Mouse (Mus musculus) heart, postnatal 14 days (tissue): ENCODE data around the gene Myo5a. TPM values are rescaled to one million over a fixed set of nuclear protein-coding genes. Genes with fewer than 3 reads are reported as not detected.

Experiments
- DNase-seq, 2 experiments: peaks; one replicate each; pipeline ENCODE4 v3.0.0; 2021 to 2022
- intact Hi-C: fragments of 180-260 bp; cut with DNase I; formaldehyde crosslinking; loops from one replicate; pipeline ENCODE4 v1.15.1; 2025
- total RNA-seq, 2 experiments: library from RNA; stranded (reverse); gene quantifications; 2 replicates each; pipeline ENCODE4 v1.2.3; 2021

Myo5a gene
- total RNA-seq, 2 experiments from 2014 or later, result 12.3 to 13.8 TPM

GRCm38 (mm10) chr9:75187646-75188260 is 116.9 kb downstream of the Myo5a start:
- intact Hi-C loops, result no loop called here
- DNase-seq, result no peak

- intact Hi-C loops, result loop anchor here (2.0 to 5.0 kb wide), 2 partner anchors 143 to 287 kb away; no protein-coding TSS in a partner anchor
- DNase-seq, result peak; percentile 9 to 11
Measured at GRCm38 (mm10) chr9:75193858-75194257, 123.0 kb downstream of the Myo5a start.

GRCm38 (mm10) chr9:75196335-75196734 is 125.5 kb downstream of the Myo5a start:
- DNase-seq, result no peak
- intact Hi-C loops, result loop anchor here (5.0 kb wide), 1 partner anchor 124 kb away; the partner anchor contains the start of gene Myo5a

- intact Hi-C loops, result loop anchor here (5.0 kb wide), 1 partner anchor 125 kb away; the partner anchor contains the start of gene Myo5a
- peak; percentile 20 to 32 for DNase-seq
Measured at GRCm38 (mm10) chr9:75197297-75197696, 126.5 kb downstream of the Myo5a start.

GRCm38 (mm10) chr9:75201506-75201905 is 130.7 kb downstream of the Myo5a start:
- no peak for DNase-seq
- intact Hi-C loops, result no loop called here

GRCm38 (mm10) chr9:75202036-75202435 is 131.2 kb downstream of the Myo5a start:
- DNase-seq, result no peak
- intact Hi-C loops, result no loop called here

GRCm38 (mm10) chr9:75209246-75209645 is 138.4 kb downstream of the Myo5a start:
- no peak for DNase-seq
- intact Hi-C loops, result no loop called here

GRCm38 (mm10) chr9:75210269-75210668 is 139.5 kb downstream of the Myo5a start:
- no peak for DNase-seq
- intact Hi-C loops, result no loop called here

- DNase-seq, result no peak
- intact Hi-C loops, result no loop called here
Measured at GRCm38 (mm10) chr9:75214743-75215413, 144.1 kb downstream of the Myo5a start.

- no peak for DNase-seq
- intact Hi-C loops, result no loop called here
Measured at GRCm38 (mm10) chr9:75219942-75220341, 149.1 kb downstream of the Myo5a start.

GRCm38 (mm10) chr9:75221420-75222287 is 150.8 kb downstream of the Myo5a start:
- intact Hi-C loops, result no loop called here
- peak; percentile 16 to 22 for DNase-seq

GRCm38 (mm10) chr9:75231841-75232746 is 161.3 kb downstream of the Myo5a start, which contains the start of gene Myo5c:
Myo5c (plus strand) TSS chr9:75232020.
- DNase-seq, result peak; percentile 53 to 72
- intact Hi-C loops, result no loop called here

GRCm38 (mm10) chr9:75232860-75233259 is 162.0 kb downstream of the Myo5a start:
- DNase-seq, result no peak
- intact Hi-C loops, result no loop called here

GRCm38 (mm10) chr9:75234271-75234741 is 163.5 kb downstream of the Myo5a start:
- intact Hi-C loops, result no loop called here

GRCm38 (mm10) chr9:75234983-75235627 is 164.3 kb downstream of the Myo5a start:
- no peak for DNase-seq
- intact Hi-C loops, result no loop called here

More at GRCm38 (mm10) chr9:75234271-75234741, 163.5 kb downstream of the Myo5a start:
- DNase-seq, result no peak

GRCm38 (mm10) chr9:75235696-75236095 is 164.9 kb downstream of the Myo5a start:
- DNase-seq, result no peak
- intact Hi-C loops, result no loop called here

GRCm38 (mm10) chr9:75236416-75237308 is 165.8 kb downstream of the Myo5a start:
- DNase-seq, result peak in 1 of 2 experiments; percentile 22
- intact Hi-C loops, result no loop called here

GRCm38 (mm10) chr9:75238179-75238578 is 167.4 kb downstream of the Myo5a start:
- intact Hi-C loops, result no loop called here
- DNase-seq, result no peak
